Mouse (Mus musculus): ENCODE measurements around the gene Noct.

Noct gene

GRCm38 (mm10) chr3:51277201-51278150 is 53.2 kb downstream of the Noct start:
- peak; percentile 83 to 84 for DNase-seq

GRCm38 (mm10) chr3:51278433-51278832 is 54.2 kb downstream of the Noct start:
- DNase-seq = no peak

GRCm38 (mm10) chr3:51281727-51282126 is 57.5 kb downstream of the Noct start:
- DNase-seq = no peak

- no peak for DNase-seq
These were observed 60.1 kb downstream of the Noct start for GRCm38 (mm10) chr3:51284375-51284774.

GRCm38 (mm10) chr3:51288880-51289821 is 64.9 kb downstream of the Noct start:
- DNase-seq = peak; percentile 66 to 89

- DNase-seq = no peak
These were observed 70.0 kb downstream of the Noct start for GRCm38 (mm10) chr3:51294251-51294650.

GRCm38 (mm10) chr3:51295225-51295624 is 71.0 kb downstream of the Noct start:
- DNase-seq = no peak

GRCm38 (mm10) chr3:51296790-51297189 is 72.5 kb downstream of the Noct start:
- no peak for DNase-seq

All from kidney, adult 8-10 months (tissue).